ENCODE assay signal across 13 mouse cellular contexts in genomic region chrX:106163995-106164394, GRCm38 (mm10). TPM values are rescaled to one million over a fixed set of nuclear protein-coding genes. Genes with fewer than 3 reads are reported as not detected.
A peak's percentile ranks its signal among the peaks of the same experiment; 100 is the strongest.
DNase-seq lines count a peak whose midpoint lies in the region; ATAC-seq and TF ChIP-seq lines count a peak whose summit lies in the region.
"Had no signal": no experiment of that assay in that cellular context is flagged by ENCODE, and none has a peak within 500 bp of the region (broad histone marks: within the 10 kb centered on the region; RNA-seq: fewer than 3 reads in every experiment).

No protein-coding gene starts in this region.

- intact Hi-C loops in heart, postnatal 14 days (cut with DNase I) = no loop called here

- 52% methylated on average over 5 of the region's 5 CpGs for WGBS in stomach, embryonic 15.5 days
- 44% methylated on average over 5 of the region's 5 CpGs for WGBS in stomach, postnatal 0 days
- WGBS in liver, postnatal 0 days (ENCODE audit: insufficient replicate concordance) = 20% methylated on average over 5 of the region's 5 CpGs

- TF ChIP-seq EP300 in stomach, postnatal 0 days (optimal IDR thresholded peaks at IDR 0.05) = no peak
- no peak for TF ChIP-seq EP300 in liver, postnatal 0 days (IDR thresholded peaks at IDR 0.05; ENCODE audit: low read depth)

- peak; percentile 50; the same call in 1 of the 2 replicates for ATAC-seq in stomach, embryonic 15.5 days (ENCODE audit: insufficient read depth, low FRiP score, low read depth)
- ATAC-seq in stomach, postnatal 0 days (ENCODE audit: low FRiP score, low TSS enrichment) = no peak
- ATAC-seq in hematopoietic stem cell, adult 5-6 weeks (replicated peaks in 1 of 2; ENCODE audit: insufficient read depth in 1 of 2, low FRiP score in 2 of 2, low TSS enrichment in 1 of 2, low read depth in 1 of 2, poor library complexity in 2 of 2, severe bottlenecking in 2 of 2) = peak; percentile 76 to 78
- ATAC-seq in liver, postnatal 0 days = peak; percentile 96

- no peak overlapping the region for H3K4me3 ChIP-seq in stomach, embryonic 15.5 days (replicated peaks)
- H3K4me3 ChIP-seq in stomach, postnatal 0 days (ENCODE audit: low read depth, low read length) = no peak overlapping the region
- no peak overlapping the region for H3K4me3 ChIP-seq in liver, postnatal 0 days (ENCODE audit: low read depth, low read length)
- H3K4me3 ChIP-seq: erythroblast, embryonic 14.5 days; midbrain, embryonic 12.5 days had no signal

- no peak overlapping the region for H3K4me2 ChIP-seq in stomach, embryonic 15.5 days
- no peak overlapping the region for H3K4me2 ChIP-seq in stomach, postnatal 0 days (replicated peaks; ENCODE audit: low read depth)
- H3K4me2 ChIP-seq in liver, postnatal 0 days (ENCODE audit: low read depth, low read length) = no peak overlapping the region
- H3K4me2 ChIP-seq: midbrain, embryonic 12.5 days had no signal

- H3K36me3 ChIP-seq in stomach, embryonic 15.5 days = no peaks in the 10 kb centered on the region
- H3K36me3 ChIP-seq in stomach, postnatal 0 days (ENCODE audit: control insufficient read depth, insufficient read depth, low read length) = no peaks in the 10 kb centered on the region
- no peaks in the 10 kb centered on the region for H3K36me3 ChIP-seq in liver, postnatal 0 days (replicated peaks; ENCODE audit: insufficient read depth, low read length)
- H3K36me3 ChIP-seq: midbrain, embryonic 12.5 days had no signal

- no peak for TF ChIP-seq CTCF in stomach, postnatal 0 days (IDR thresholded peaks at IDR 0.05; ENCODE audit: low read depth)
- TF ChIP-seq CTCF in liver, postnatal 0 days (IDR thresholded peaks at IDR 0.05; ENCODE audit: low read depth) = no peak

- no peak overlapping the region for H3K9ac ChIP-seq in stomach, embryonic 15.5 days
- no peak overlapping the region for H3K9ac ChIP-seq in stomach, postnatal 0 days (ENCODE audit: low read length)
- no peak overlapping the region for H3K9ac ChIP-seq in liver, postnatal 0 days (replicated peaks)
- H3K9ac ChIP-seq: midbrain, embryonic 12.5 days had no signal

- no peaks in the 10 kb centered on the region for H3K9me3 ChIP-seq in stomach, embryonic 15.5 days
- H3K9me3 ChIP-seq in stomach, postnatal 0 days (ENCODE audit: control insufficient read depth, low read length) = no peaks in the 10 kb centered on the region
- H3K9me3 ChIP-seq in liver, postnatal 0 days (ENCODE audit: low read length) = no peaks in the 10 kb centered on the region
- H3K9me3 ChIP-seq: midbrain, embryonic 12.5 days had no signal

- DNase-seq in stomach, postnatal 0 days (ENCODE audit: low spot score) = no peak
- peak; percentile 63 for DNase-seq in liver, postnatal 0 days
- no peak for DNase-seq in gastrocnemius, postnatal 25 days
- DNase-seq in layer of hippocampus, adult 9-10 months (ENCODE audit: low spot score) = no peak
- no peak for DNase-seq in heart, postnatal 14 days
- DNase-seq: heart, postnatal 4 days; kidney, adult 18-20 months; layer of hippocampus, adult 9-11 months; thymus, postnatal 4 days had no signal

- no peaks in the 10 kb centered on the region for H3K27me3 ChIP-seq in stomach, embryonic 15.5 days (replicated peaks)
- H3K27me3 ChIP-seq in stomach, postnatal 0 days (ENCODE audit: control insufficient read depth, insufficient read depth, low read length) = no peaks in the 10 kb centered on the region
- H3K27me3 ChIP-seq in liver, postnatal 0 days (ENCODE audit: insufficient read depth, low read length) = no peaks in the 10 kb centered on the region
- H3K27me3 ChIP-seq: midbrain, embryonic 12.5 days had no signal

- no peaks in the 10 kb centered on the region for H3K4me1 ChIP-seq in stomach, embryonic 15.5 days
- no peaks in the 10 kb centered on the region for H3K4me1 ChIP-seq in stomach, postnatal 0 days (replicated peaks; ENCODE audit: control insufficient read depth, insufficient read depth)
- H3K4me1 ChIP-seq in liver, postnatal 0 days (ENCODE audit: insufficient read depth) = no peaks in the 10 kb centered on the region
- H3K4me1 ChIP-seq: midbrain, embryonic 12.5 days had no signal

- H3K27ac ChIP-seq in stomach, embryonic 15.5 days = no peak overlapping the region
- H3K27ac ChIP-seq in stomach, postnatal 0 days (replicated peaks) = no peak overlapping the region
- peak overlapping the region; percentile 29; the same call in 1 of the 2 replicates for H3K27ac ChIP-seq in liver, postnatal 0 days (ENCODE audit: low read depth)
- H3K27ac ChIP-seq: midbrain, embryonic 12.5 days had no signal

RNA-seq across cellular contexts. Expression of gene Tlr13, which starts 21.0 kb away (rescaled TPM):
- 1.0 and 1.1 TPM in 2 replicates for polyA plus RNA-seq in stomach, embryonic 15.5 days (2015; fragmentation: Nextera tagmentation; extraction: Ambion mirVana)
- 0.54 and 0.78 TPM in 2 replicates for polyA plus RNA-seq in stomach, postnatal 0 days (2015; fragmentation: Nextera tagmentation; extraction: Ambion mirVana)
- total RNA-seq in hematopoietic stem cell, adult 5-6 weeks (2017) = 5.6 and 9.9 TPM in 2 replicates
- 1.2 and 1.5 TPM in 2 replicates for polyA plus RNA-seq in liver, postnatal 0 days (2015; fragmentation: Nextera tagmentation; extraction: Ambion mirVana)
- under 1 TPM; 0.21 to 0.31 TPM for total RNA-seq in gastrocnemius, postnatal 25 days (2021)
- 1 to 10 TPM; 1.5 to 1.7 TPM for total RNA-seq in heart, postnatal 14 days (2021)
- polyA plus RNA-seq: erythroblast, embryonic 14.5 days had no signal

RNA-seq across cellular contexts. Expression of gene Pgk1, which starts 22.9 kb away (rescaled TPM):
- polyA plus RNA-seq in stomach, embryonic 15.5 days (2015; fragmentation: Nextera tagmentation; extraction: Ambion mirVana) = 290 and 352 TPM in 2 replicates
- 143 and 166 TPM in 2 replicates for polyA plus RNA-seq in stomach, postnatal 0 days (2015; fragmentation: Nextera tagmentation; extraction: Ambion mirVana)
- total RNA-seq in hematopoietic stem cell, adult 5-6 weeks (2017) = 208 and 266 TPM in 2 replicates
- polyA plus RNA-seq in liver, postnatal 0 days (2015; fragmentation: Nextera tagmentation; extraction: Ambion mirVana) = 192 and 201 TPM in 2 replicates
- total RNA-seq in gastrocnemius, postnatal 25 days (2021) = 1,000 to 10,000 TPM; 1,203 to 1,320 TPM
- 100 to 1,000 TPM; 554 to 629 TPM for total RNA-seq in heart, postnatal 14 days (2021)

RNA-seq across cellular contexts. Expression of gene Taf9b, which starts 57.0 kb away (rescaled TPM):
- 10.6 and 10.9 TPM in 2 replicates for polyA plus RNA-seq in stomach, embryonic 15.5 days (2015; fragmentation: Nextera tagmentation; extraction: Ambion mirVana)
- polyA plus RNA-seq in stomach, postnatal 0 days (2015; fragmentation: Nextera tagmentation; extraction: Ambion mirVana) = 9.5 and 10.2 TPM in 2 replicates
- 8.3 and 8.8 TPM in 2 replicates for total RNA-seq in hematopoietic stem cell, adult 5-6 weeks (2017)
- polyA plus RNA-seq in liver, postnatal 0 days (2015; fragmentation: Nextera tagmentation; extraction: Ambion mirVana) = 2.4 and 2.5 TPM in 2 replicates
- total RNA-seq in gastrocnemius, postnatal 25 days (2021) = 1 to 10 TPM; 4.4 to 5.4 TPM
- 10 to 100 TPM in 1 of 2 experiments, 1 to 10 TPM in 1; 8.5 to 10.7 TPM for total RNA-seq in heart, postnatal 14 days (2021)
